ENCODE assay signal across 22 mouse cellular contexts in genomic region chr3:113990936-113991335, GRCm38 (mm10). TPM values are rescaled to one million over a fixed set of nuclear protein-coding genes. Genes with fewer than 3 reads are reported as not detected.
"Had no signal": no experiment of that assay in that cellular context is flagged by ENCODE, and none has a peak within 500 bp of the region (broad histone marks: within the 10 kb centered on the region; RNA-seq: fewer than 3 reads in every experiment).

No protein-coding gene starts in this region.

- H3K4me3 ChIP-seq: liver, embryonic 15.5 days; lung, embryonic 15.5 days; megakaryocyte, embryonic 14.5 days; midbrain, embryonic 13.5 days; midbrain, embryonic 15.5 days; neural tube, embryonic 13.5 days; neural tube, embryonic 15.5 days had no signal

- H3K9me3 ChIP-seq: liver, embryonic 15.5 days; lung, embryonic 15.5 days; megakaryocyte, embryonic 14.5 days; midbrain, embryonic 13.5 days; midbrain, embryonic 15.5 days; neural tube, embryonic 13.5 days; neural tube, embryonic 15.5 days had no signal

- H3K27ac ChIP-seq: liver, embryonic 15.5 days; lung, embryonic 15.5 days; macrophage; midbrain, embryonic 13.5 days; midbrain, embryonic 15.5 days; neural tube, embryonic 13.5 days; neural tube, embryonic 15.5 days had no signal

- H3K27me3 ChIP-seq: liver, embryonic 15.5 days; lung, embryonic 15.5 days; megakaryocyte, embryonic 14.5 days; midbrain, embryonic 13.5 days; midbrain, embryonic 15.5 days; neural tube, embryonic 13.5 days; neural tube, embryonic 15.5 days had no signal

- ATAC-seq: liver, postnatal 0 days; lung, postnatal 0 days; midbrain, embryonic 13.5 days; midbrain, embryonic 15.5 days had no signal

- DNase-seq: liver, postnatal 0 days; lung, adult 2 months; lung, postnatal 14 days; lung, postnatal 36 days; right cerebral cortex, postnatal 25 days; right cerebral cortex, postnatal 4 days; spleen, adult 18-20 months; thymus, adult 18-20 months; thymus, postnatal 14 days; thymus, postnatal 36 days had no signal

- H3K9ac ChIP-seq: liver, embryonic 15.5 days; liver, postnatal 0 days; lung, embryonic 15.5 days; midbrain, embryonic 13.5 days; midbrain, embryonic 15.5 days; neural tube, embryonic 13.5 days; neural tube, embryonic 15.5 days had no signal

- H3K4me2 ChIP-seq: liver, embryonic 15.5 days; lung, embryonic 15.5 days; midbrain, embryonic 11.5 days; midbrain, embryonic 13.5 days; midbrain, embryonic 15.5 days; neural tube, embryonic 13.5 days; neural tube, embryonic 15.5 days had no signal

- H3K4me1 ChIP-seq: liver, embryonic 15.5 days; lung, embryonic 15.5 days; megakaryocyte, embryonic 14.5 days; midbrain, embryonic 13.5 days; midbrain, embryonic 15.5 days; neural tube, embryonic 13.5 days; neural tube, embryonic 15.5 days had no signal

- H3K36me3 ChIP-seq: liver, embryonic 15.5 days; lung, embryonic 15.5 days; midbrain, embryonic 13.5 days; midbrain, embryonic 15.5 days; neural tube, embryonic 13.5 days; neural tube, embryonic 15.5 days had no signal

RNA-seq across cellular contexts. Expression of gene Col11a1, which starts 39.4 kb away (rescaled TPM):
- total RNA-seq: megakaryocyte progenitor cell, adult 5-6 weeks; monocyte, adult 5-6 weeks had no signal
- polyA plus RNA-seq: macrophage had no signal
